9 mouse cellular contexts compared by ENCODE assay signal in the genomic region with DNA sequence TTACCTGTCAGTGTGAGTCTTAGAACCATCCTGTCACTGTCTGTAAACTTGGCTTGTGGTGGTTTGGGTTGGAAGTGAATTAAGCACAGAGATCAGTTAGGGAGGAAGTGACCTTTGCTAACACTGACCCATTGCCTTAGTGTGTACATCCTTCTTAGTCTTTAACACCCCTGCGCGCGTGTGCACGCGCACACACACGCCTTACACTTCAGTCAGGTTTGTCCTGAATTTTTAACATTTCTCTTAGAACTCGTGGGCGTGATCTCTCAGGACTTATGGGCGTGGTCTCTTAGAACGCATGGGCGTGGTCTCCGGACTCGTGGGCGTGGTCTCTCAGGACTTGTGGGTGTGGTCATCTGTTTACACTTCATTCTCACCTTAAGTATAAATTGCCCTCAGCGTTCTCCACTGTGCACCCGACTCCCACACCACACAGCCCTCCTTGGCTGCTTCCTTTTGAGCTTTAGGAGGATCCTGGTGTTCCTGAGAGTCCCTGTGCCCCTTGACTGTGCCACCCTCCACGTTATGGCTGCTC. TPM values are rescaled to one million over a fixed set of nuclear protein-coding genes. Genes with fewer than 3 reads are reported as not detected.
DNase-seq lines count a peak whose midpoint lies in the region; ATAC-seq and TF ChIP-seq lines count a peak whose summit lies in the region.
"Had no signal": no experiment of that assay in that cellular context is flagged by ENCODE, and none has a peak within 500 bp of the region (broad histone marks: within the 10 kb centered on the region; RNA-seq: fewer than 3 reads in every experiment).

No protein-coding gene starts in this region.

- no peak for ATAC-seq in hindbrain, postnatal 0 days
- no peak for ATAC-seq in hindbrain, embryonic 13.5 days (ENCODE audit: low FRiP score)
- ATAC-seq in liver, embryonic 16.5 days (ENCODE audit: low read depth): no peak
- no peak for ATAC-seq in cerebellum, adult (ENCODE audit: insufficient number of reproducible peaks, low FRiP score, low TSS enrichment)
- ATAC-seq: forebrain, embryonic 15.5 days had no signal

- no peak for DNase-seq in hindbrain, postnatal 0 days (ENCODE audit: low spot score)
- peak; percentile 14 for DNase-seq in embryo, embryonic 11.5 days (ENCODE audit: low read depth, low spot score)
- DNase-seq in left cerebral cortex, postnatal 36 days (ENCODE audit: low spot score in 2 of 2): no peak
- no peak for DNase-seq in right cerebral cortex, postnatal 14 days

- H3K4me2 ChIP-seq in hindbrain, postnatal 0 days (ENCODE audit: low read depth, low read length): no peak overlapping the region
- H3K4me2 ChIP-seq in hindbrain, embryonic 13.5 days: no peak overlapping the region
- H3K4me2 ChIP-seq in liver, embryonic 16.5 days (ENCODE audit: low read depth, low read length): no peak overlapping the region
- H3K4me2 ChIP-seq: forebrain, embryonic 15.5 days had no signal

- no peaks in the 10 kb centered on the region for H3K9me3 ChIP-seq in hindbrain, postnatal 0 days (ENCODE audit: low read length)
- no peaks in the 10 kb centered on the region for H3K9me3 ChIP-seq in hindbrain, embryonic 13.5 days
- H3K9me3 ChIP-seq in ES-Bruce4 (replicated peaks; ENCODE audit: control insufficient read depth, insufficient read depth, low read length, poor library complexity, severe bottlenecking): no peaks in the 10 kb centered on the region
- H3K9me3 ChIP-seq in liver, embryonic 16.5 days (replicated peaks; ENCODE audit: control insufficient read depth, low read length): no peaks in the 10 kb centered on the region
- H3K9me3 ChIP-seq: forebrain, embryonic 15.5 days had no signal

- intact Hi-C loops in left cerebral cortex, postnatal 36 days (cut with DNase I): no loop called here

- H3K27ac ChIP-seq in hindbrain, postnatal 0 days: peak overlapping the region; percentile 41; the same call in 1 of the 2 replicates
- H3K27ac ChIP-seq in hindbrain, embryonic 13.5 days: no peak overlapping the region
- peak overlapping the region; percentile 63 for H3K27ac ChIP-seq in ES-Bruce4 (ENCODE audit: insufficient read depth, low read length)
- H3K27ac ChIP-seq in liver, embryonic 16.5 days (ENCODE audit: low read length): peak overlapping the region; percentile 66
- H3K27ac ChIP-seq: forebrain, embryonic 15.5 days had no signal

- no peak overlapping the region for H3K9ac ChIP-seq in hindbrain, postnatal 0 days (replicated peaks; ENCODE audit: low read length)
- no peak overlapping the region for H3K9ac ChIP-seq in hindbrain, embryonic 13.5 days
- H3K9ac ChIP-seq in ES-Bruce4 (ENCODE audit: low read depth, poor library complexity, severe bottlenecking): no peak overlapping the region; the same call in 1 of the 2 replicates
- H3K9ac ChIP-seq in liver, embryonic 16.5 days (ENCODE audit: low read depth, low read length): no peak overlapping the region; the same call in 1 of the 2 replicates
- H3K9ac ChIP-seq: forebrain, embryonic 15.5 days had no signal

- no peak for TF ChIP-seq POLR2A in ES-Bruce4 (IDR thresholded peaks at IDR 0.05; ENCODE audit: insufficient read depth, low read length)

- H3K4me1 ChIP-seq in hindbrain, postnatal 0 days (ENCODE audit: insufficient read depth, low read length): peaks cover 24% of the 10 kb centered on the region
- peaks cover 50% of the 10 kb centered on the region for H3K4me1 ChIP-seq in hindbrain, embryonic 13.5 days (replicated peaks)
- H3K4me1 ChIP-seq in ES-Bruce4 (ENCODE audit: control insufficient read depth, insufficient read depth, low read length): peaks cover 26% of the 10 kb centered on the region
- H3K4me1 ChIP-seq in liver, embryonic 16.5 days (ENCODE audit: control insufficient read depth, low read depth, low read length): peaks cover 29% of the 10 kb centered on the region

- no peak for TF ChIP-seq CTCF in hindbrain, postnatal 0 days (IDR thresholded peaks at IDR 0.05; ENCODE audit: low read depth)
- TF ChIP-seq CTCF in ES-Bruce4 (IDR thresholded peaks at IDR 0.05; ENCODE audit: low read depth, low read length): no peak

- no peaks in the 10 kb centered on the region for H3K27me3 ChIP-seq in hindbrain, postnatal 0 days (ENCODE audit: insufficient read depth, low read length)
- H3K27me3 ChIP-seq in hindbrain, embryonic 13.5 days: no peaks in the 10 kb centered on the region
- no peaks in the 10 kb centered on the region for H3K27me3 ChIP-seq in ES-Bruce4 (ENCODE audit: control insufficient read depth, insufficient read depth, low read length, poor library complexity, severe bottlenecking)
- no peaks in the 10 kb centered on the region for H3K27me3 ChIP-seq in liver, embryonic 16.5 days (ENCODE audit: control insufficient read depth, insufficient read depth, low read depth, low read length)
- H3K27me3 ChIP-seq: forebrain, embryonic 15.5 days had no signal

- 74% methylated on average over 17 of the region's 17 CpGs for WGBS in hindbrain, postnatal 0 days
- 76% methylated on average over 17 of the region's 17 CpGs for WGBS in hindbrain, embryonic 13.5 days
- 47% methylated on average over 17 of the region's 17 CpGs for WGBS in liver, embryonic 16.5 days (ENCODE audit: insufficient replicate concordance)

- peak; percentile 62 for TF ChIP-seq EP300 in ES-Bruce4 (IDR thresholded peaks at IDR 0.05; ENCODE audit: insufficient read depth, low read depth, low read length)

- no peaks in the 10 kb centered on the region for H3K36me3 ChIP-seq in hindbrain, postnatal 0 days (ENCODE audit: insufficient read depth, low read length)
- peaks cover 11% of the 10 kb centered on the region; the same call in 1 of the 2 replicates for H3K36me3 ChIP-seq in hindbrain, embryonic 13.5 days
- H3K36me3 ChIP-seq in ES-Bruce4 (ENCODE audit: control insufficient read depth, insufficient read depth, low read length, poor library complexity, severe bottlenecking): no peaks in the 10 kb centered on the region
- no peaks in the 10 kb centered on the region for H3K36me3 ChIP-seq in liver, embryonic 16.5 days (ENCODE audit: control insufficient read depth, insufficient read depth)
- H3K36me3 ChIP-seq: forebrain, embryonic 15.5 days had no signal

- no peak overlapping the region for H3K4me3 ChIP-seq in hindbrain, postnatal 0 days (ENCODE audit: low read length)
- no peak overlapping the region for H3K4me3 ChIP-seq in hindbrain, embryonic 13.5 days
- H3K4me3 ChIP-seq in ES-Bruce4 (ENCODE audit: low read depth, low read length): peak overlapping the region; percentile 17
- H3K4me3 ChIP-seq in liver, embryonic 16.5 days (ENCODE audit: low read depth, low read length): no peak overlapping the region
- H3K4me3 ChIP-seq: forebrain, embryonic 15.5 days had no signal

RNA-seq across cellular contexts. Expression of a gene that starts 39.1 kb away (rescaled TPM):
- 50.5 and 51.4 TPM in 2 replicates for total RNA-seq in hindbrain, postnatal 0 days (2014; rRNA removed)
- 25.3 and 27.0 TPM in 2 replicates for polyA plus RNA-seq in hindbrain, postnatal 0 days (2015; fragmentation: Nextera tagmentation; extraction: Ambion mirVana)
- polyA plus RNA-seq in hindbrain, embryonic 13.5 days (2015; fragmentation: Nextera tagmentation; extraction: Ambion mirVana): 34.5 and 35.5 TPM in 2 replicates
- polyA plus RNA-seq in ES-Bruce4 (2011; ENCODE audit: insufficient read depth, insufficient read length, low read depth, missing spikeins): 58.4 and 64.9 TPM in 2 replicates
- 22.7 and 25.9 TPM in 2 replicates for polyA plus RNA-seq in liver, embryonic 16.5 days (2015; fragmentation: Nextera tagmentation; extraction: Ambion mirVana)
- 10 to 100 TPM; 25.0 to 66.5 TPM for total RNA-seq in left cerebral cortex, postnatal 36 days (2021)

RNA-seq across cellular contexts. Expression of a gene that starts 39.7 kb away (rescaled TPM):
- 235 and 250 TPM in 2 replicates for total RNA-seq in hindbrain, postnatal 0 days (2014; rRNA removed)
- polyA plus RNA-seq in hindbrain, postnatal 0 days (2015; fragmentation: Nextera tagmentation; extraction: Ambion mirVana): 81.2 and 93.5 TPM in 2 replicates
- 86.8 and 90.1 TPM in 2 replicates for polyA plus RNA-seq in hindbrain, embryonic 13.5 days (2015; fragmentation: Nextera tagmentation; extraction: Ambion mirVana)
- polyA plus RNA-seq in ES-Bruce4 (2011; ENCODE audit: insufficient read depth, insufficient read length, low read depth, missing spikeins): 166 and 167 TPM in 2 replicates
- 36.0 and 39.0 TPM in 2 replicates for polyA plus RNA-seq in liver, embryonic 16.5 days (2015; fragmentation: Nextera tagmentation; extraction: Ambion mirVana)
- 100 to 1,000 TPM; 154 TPM for total RNA-seq in left cerebral cortex, postnatal 36 days (2021)
